Mouse (Mus musculus): ENCODE measurements around the gene Cfap97d1.
"Not testable (repeated sequence)": the region's sequence is repeated elsewhere in the genome, so short reads cannot be mapped to it uniquely, and the experiment has no call there.

Cfap97d1 gene

DNA sequence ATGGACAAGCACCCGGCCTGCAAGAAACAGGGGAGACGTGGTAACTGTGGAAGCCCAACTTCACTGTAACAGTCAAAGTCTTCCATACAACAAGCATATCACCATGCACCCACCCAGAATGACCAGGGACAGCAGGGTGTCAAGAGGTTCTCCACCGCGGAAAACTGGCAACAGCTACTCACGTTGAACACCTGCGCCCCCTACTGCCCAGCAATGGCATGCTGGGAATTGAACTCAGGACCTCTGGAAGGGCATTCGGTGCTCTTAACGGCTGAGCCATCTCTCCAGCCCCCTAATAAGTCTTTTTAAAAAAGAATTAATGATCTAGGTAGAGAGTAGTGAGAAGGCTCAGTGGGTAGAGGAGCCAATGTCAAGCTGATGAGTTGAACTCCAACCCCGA is 9.2 kb upstream of the Cfap97d1 start:
- DNase-seq: peak; percentile 12

DNA sequence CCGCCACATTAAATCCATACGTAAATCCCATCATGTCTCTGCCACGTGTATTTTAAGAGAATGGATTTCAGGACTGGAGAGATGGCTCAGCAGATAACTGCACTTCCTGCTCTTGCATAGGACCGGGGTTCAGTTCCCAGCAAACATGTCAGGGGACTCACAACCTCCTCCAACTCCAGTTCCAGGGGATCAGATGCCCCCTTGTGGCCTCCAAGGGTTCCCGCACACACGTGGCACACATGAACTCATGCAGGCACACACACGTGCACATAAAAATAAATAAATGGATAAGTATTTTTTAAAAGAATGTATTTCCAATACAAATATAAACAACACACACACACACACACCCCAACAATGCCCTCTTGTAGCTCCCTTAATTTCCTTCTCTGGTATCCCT is 7.1 kb upstream of the Cfap97d1 start:
- DNase-seq: no peak

DNA sequence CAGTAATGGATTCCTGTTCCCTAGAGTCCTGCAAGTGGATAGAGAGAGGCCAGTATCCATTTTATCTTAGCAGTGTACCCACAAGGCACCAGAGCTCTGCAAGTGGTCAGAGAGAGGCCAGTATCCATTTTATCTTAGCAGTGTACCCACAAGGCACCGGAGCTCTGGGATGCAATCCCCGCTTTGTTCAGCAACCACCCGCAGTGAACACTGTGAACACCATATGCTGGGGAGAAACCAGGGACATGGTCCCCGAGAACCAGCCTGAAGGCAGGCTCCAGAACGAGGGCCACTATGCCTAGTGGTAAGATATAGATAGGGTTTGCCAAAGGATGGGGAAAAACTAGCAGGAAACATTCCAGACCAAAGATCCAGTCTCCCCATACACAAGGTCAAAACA is 4.9 kb upstream of the Cfap97d1 start:
- DNase-seq: no peak

DNA sequence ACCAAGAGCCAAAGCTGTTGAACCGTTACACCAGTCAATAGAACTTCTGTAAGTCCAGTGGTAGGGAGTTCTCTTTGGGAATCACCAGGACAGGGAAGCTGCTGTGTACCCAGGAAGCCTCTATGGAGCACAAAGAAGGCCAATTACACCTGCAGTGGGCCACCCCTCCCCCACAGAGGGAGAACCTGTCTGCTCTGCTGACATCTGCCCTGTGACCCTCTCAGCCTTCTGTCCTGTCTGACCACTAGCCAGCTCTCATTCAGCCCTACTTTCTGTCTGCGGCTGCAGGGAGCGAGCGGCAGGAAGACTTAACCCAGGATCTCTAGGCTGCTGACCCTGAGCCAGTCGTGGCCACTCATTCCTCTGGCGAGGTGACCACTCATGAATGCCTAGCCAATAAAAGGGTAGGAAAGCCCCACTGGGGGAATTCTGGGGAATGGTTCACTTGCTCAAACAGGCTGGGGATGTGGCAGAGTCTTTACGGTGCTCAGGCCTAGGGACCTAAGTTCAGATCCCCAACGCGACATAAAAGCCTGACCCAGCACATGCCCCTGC is 3.4 kb upstream of the Cfap97d1 start:
- DNase-seq: no peak

DNA sequence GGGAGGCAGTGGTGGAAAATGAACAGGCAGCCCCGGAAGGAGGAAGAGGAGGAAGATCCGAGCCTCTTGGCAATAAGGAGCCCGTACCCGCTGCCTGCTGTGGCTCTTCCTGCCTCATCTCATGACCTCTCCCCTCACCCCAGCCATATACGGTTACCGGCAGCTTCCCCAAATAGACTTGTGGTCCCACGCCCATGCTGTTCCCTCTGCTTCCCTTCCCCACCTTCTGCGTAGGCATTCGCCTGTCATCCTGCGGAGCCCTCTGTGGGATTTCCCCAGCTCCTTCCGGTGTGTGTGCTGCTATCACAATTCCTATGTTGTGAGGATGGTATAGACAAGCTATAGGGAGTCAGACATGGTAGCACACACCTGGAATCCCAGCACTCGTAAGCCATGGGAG is 2.2 kb upstream of the Cfap97d1 start:
- no peak for DNase-seq

DNA sequence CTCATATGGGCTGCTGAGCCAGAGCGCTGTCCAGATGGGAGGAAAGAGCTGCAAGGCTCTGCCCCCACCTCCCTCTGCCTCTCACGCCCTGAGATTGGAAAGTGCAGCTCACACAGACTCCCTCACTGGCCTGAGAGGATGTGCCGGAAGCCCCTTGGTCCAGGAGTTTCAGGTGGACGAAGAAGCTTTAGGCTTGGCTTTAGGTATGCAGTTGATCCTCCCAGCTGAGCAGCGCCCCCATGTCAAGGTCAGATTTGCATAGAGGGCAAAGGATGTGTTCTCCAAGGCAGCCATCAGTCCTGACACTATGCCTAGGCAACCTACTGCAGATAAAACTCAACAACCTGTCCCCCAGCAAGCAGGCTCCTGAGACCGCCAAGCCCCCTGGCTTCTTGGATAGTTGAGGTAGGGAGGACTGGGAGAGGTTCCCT is 1.1 kb upstream of the Cfap97d1 start:
- DNase-seq: no peak

DNA sequence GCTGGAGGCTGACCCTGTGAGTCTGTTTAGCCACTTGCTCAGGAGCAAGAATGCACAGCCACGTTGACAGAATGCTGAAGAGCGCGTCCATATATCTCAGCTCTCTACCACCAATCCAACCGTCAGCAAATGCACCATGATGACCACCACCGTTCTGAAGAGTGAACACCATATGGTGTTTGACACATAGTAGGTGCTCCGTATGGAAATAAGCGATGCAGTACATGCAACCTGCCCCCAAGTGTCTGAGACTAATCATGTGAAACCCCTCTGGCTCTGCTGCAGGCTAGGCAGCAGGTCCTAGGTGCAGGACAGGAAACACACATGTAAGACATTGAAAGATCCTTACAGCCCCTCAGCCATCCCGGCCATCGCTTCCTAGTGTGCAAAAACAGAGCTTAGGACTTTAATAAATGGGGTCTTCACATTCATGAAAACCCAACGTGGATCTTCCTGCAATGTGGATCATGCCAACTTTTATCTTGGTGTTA is 603 bp upstream of the Cfap97d1 start:
- DNase-seq: no peak

DNA sequence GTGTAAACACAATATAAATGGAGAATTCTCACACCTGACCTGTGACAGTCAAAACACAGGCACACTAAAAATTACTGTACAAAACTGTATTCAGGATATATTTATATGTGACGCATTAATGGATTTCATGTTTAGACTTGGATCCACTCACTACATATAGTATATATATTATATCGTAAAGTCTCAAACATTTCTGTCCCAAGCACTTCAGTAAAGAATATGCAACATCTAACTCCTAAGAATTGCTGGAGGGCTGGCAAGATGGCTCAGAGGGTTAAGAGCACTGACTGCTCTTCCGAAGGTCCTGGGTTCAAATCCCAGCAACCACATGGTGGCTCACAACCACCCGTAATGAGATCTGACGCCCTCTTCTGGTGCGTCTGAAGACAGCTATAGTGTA is 1.4 kb downstream of the Cfap97d1 start:
- DNase-seq: not testable (repeated sequence)

DNA sequence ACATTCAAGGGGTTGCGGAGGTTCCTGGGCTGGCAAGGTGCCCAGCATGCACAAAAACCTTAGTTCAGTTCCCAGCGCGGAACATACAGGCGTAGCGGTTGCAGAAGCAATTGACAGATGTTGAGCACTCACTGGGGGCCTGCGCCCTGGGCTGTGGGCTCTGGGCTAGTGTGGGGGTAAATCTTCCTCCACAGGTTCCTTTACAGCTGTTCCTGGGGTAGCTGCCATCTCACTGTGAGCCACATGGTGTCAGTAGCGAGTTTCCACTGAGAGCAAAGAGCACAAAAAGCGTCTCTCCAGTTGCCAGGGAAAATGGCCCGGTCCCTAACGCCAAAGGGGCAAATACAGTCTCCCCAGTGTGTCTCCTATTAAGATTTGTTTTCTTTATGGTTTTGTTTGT is 1.9 kb downstream of the Cfap97d1 start:
- DNase-seq: peak; percentile 61

DNA sequence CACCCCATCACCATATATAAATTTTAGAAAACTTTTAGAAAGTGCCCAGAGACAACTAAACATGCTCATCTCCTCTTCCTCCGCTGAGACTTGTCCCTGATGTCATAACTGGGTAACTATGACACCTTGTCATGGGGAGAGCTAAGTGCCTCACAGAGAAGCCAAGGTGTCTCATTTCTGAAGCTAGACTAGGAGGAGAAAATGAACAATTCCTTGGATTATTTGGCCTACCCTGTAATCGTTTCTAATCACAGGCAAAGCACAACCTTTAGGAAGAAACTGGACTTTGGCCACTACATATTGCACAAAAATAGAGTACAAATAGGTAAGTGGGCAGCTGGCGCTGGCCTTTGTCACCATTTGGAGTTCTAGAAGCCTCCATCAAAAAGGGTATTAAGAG is 2.8 kb downstream of the Cfap97d1 start, which contains the start of gene Dusp3:
Gene Dusp3, minus strand, starts transcription at position 101 of the 400 bp plus-strand sequence.
- DNase-seq: no peak

DNA sequence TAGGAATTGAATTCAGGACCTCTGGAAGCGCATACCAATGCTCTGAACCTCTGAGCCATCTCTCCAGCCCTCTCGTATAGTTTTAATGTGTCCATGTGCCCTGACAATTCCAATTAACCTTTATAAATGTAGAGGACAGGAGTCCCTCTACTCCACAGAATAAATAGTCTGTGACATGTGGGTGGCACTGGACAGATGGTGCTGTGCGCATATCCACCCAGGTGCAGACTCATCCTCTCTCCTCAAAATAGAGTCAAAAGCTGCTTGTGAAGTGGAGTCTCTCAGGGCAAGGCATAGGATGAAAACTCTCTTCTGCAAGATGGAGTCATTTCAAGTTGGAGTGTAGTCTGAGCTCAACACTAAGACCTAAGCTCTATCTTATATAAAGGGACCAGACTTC is 6.2 kb downstream of the Cfap97d1 start:
- no peak for DNase-seq

DNA sequence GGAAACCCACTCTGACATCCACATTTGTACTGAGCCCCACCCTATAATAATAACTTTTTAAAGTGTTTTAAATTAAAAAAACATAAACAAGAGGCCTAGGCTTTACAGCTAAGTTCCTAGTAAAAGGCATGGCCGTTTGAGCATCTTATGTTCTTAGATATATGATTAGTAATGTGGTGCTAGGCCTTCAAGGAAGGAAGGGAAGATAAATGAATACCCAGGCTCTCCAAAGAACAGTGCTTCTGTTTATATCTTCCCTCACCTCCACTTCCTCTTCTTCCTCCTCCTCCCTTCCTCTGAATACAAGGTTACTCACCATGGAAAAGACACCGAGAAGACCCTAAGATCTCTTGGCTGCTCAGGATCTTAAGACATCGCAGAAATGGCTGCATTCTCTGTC is 7.7 kb downstream of the Cfap97d1 start:
- DNase-seq: no peak

DNA sequence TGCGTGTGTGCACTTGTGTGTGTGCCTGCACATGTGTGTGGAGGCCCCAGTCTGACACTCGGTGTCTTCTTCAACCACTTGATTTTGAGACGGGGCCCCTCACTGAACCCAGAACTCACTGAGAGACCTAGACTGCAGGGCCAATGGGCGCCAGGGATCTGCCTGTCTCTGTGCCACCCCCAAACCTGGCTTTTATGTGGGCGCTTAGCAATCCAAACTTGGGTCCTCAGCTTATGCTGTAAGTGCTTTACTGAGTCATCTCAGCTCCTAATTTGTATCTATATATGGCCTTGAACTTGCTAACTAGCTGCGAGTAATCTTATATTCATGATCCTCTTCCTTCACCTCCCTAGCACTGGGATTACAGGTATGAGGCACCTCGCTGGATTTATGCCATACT is 8.3 kb downstream of the Cfap97d1 start:
- no peak for DNase-seq

DNA sequence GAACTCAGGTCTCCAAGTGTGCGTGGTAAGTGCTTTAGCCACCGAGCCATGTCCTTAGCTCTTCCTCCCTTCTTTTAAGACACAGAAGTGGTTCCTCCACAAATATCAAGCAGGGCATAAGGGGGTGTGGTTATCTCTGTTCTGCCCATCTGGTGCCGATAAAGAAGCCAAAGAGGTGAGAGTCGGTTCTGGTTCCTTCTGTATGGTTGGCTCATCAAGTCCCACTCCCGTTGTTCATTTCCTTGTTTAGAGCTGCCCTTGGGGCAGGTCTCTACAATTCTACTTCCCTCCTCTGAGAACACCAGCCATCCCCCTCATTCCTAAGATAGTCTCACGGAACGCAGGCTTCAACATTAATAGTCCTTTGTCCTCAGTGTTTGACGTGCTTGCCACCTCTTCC is 10.0 kb downstream of the Cfap97d1 start:
- DNase-seq: no peak

DNA sequence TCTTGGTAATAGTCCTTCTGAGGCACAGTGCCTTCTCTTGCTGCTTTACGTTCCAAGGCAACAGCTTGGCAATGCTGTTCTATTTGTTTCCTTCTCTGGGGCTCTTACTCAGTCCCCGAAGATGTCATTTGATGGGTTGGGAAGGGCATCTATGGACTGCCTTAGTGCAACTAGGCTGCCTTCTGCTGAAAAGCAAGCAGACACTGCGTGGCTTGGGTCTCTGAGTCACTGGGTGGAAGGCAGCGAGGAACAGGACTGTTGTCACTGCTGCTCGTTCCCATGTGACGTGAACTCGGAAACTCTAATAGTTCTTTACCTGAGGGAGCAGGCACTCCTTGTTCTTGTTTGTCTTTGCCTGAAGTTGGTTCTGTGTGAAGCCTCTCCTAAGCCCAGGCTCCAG is 11.9 kb downstream of the Cfap97d1 start:
- no peak for DNase-seq

DNA sequence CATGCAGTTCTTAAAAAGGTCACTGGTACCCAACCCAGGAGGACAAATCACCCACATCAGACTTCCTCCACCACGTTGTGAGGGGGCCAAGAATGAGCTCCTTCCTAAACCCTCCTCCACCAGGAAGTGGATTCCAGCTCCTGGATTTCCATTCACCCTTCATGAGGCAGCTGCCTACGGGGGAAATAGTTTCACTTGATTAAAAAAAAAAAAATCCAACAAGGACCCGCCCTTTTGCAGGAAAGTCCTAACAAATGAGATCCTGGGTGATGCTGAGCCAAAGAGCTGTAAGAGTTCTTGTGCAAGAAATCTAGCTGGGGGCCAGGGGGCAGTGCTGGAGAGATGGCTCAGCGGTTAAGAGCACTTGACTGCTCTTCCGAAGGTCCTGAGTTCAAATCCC is 14.2 kb downstream of the Cfap97d1 start:
- no peak for DNase-seq

DNA sequence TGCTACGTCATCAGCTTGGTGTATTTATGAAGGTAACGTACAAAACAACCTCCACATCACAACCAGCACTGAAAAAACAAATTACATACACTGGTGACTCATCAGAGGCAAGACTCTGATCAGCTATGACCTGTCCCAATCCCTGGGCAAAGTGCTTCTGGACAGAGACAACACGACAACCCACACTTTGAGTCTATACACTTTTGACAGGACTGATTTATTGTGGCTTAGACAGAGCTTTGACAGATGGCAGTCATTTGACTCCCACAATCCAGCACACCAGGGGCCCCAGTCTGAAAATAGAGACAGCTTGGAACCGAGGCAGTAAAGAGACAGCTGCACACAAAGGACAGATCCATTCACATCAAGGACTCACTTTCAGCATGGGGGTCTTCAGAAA is 15.4 kb downstream of the Cfap97d1 start:
- DNase-seq: no peak

DNA sequence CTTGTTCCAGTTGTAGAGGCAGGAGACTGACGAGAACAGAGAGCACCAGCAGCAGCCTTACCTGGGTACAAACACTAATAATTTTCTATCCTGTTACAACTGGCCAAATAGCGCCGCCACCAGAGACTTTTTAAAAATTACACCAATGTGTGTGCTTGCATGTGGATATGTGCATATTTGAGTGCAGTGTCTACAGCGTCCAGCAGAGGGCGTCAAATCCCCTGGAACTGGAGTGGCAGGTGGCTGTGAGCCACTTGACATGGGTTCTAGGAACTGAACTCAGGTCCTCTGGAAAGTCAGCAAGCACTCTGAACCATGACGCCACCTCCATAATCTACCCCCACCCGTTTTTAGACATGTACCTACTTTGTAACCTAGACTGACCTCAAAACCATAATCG is 20.2 kb downstream of the Cfap97d1 start:
- no peak for DNase-seq

DNA sequence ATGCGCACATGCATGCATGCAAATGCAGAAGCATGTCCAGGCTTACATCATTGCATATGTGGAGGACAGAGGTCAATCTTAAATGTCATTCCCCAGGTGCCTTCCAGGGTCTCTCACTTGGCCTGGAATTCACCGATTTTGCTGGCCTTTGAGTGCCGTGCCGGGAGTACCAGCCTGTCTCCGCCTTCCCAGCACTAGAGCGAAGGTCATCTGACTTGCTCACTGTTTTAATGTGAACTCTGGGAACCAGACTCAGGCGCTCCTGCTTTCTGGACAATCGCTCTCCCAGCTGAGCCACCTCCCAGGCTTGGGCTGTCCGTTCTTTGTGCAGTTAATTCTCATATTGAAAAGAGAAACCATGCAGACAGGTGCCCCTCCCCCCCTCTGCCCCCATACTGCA is 22.2 kb downstream of the Cfap97d1 start:
- DNase-seq: no peak

DNA sequence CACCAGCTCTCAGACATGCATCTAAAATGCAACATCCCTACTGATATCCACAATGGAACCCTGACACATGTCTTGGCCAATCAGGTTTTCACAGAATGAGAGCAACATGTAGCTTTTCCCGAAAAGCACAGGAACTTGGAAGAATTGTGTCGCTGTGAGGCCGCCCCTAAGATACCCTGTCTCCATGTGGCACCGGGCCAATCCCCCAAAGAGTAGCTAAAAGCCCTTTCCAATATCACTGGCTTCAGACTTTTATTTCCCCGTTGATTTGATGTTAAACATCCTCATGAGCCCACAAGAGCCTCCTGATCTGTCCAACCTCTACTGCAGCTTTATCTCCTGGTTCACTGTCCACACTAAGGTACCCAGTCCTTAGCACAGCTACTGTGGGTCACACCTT is 22.6 kb downstream of the Cfap97d1 start:
- no peak for DNase-seq

DNA sequence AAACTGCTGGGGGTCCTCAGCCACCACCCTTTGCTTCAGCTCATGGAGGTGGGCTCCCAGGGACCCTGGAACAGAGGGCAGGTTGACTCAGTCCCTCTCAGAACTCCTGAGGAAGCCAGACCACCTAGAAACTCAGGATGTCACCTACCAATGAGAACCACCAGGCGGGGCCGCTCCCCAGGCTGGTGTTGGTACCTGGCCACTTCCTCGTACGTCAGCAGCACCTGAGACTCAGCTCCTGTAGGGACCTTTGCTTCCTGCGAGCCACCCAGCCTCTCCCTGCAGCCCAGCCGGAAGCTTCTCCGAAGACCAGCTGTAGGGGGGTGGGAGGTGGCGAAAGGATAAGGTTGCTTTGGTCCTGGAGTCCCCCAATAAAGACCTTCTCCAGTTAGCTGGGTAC is 24.3 kb downstream of the Cfap97d1 start:
- DNase-seq: no peak

DNA sequence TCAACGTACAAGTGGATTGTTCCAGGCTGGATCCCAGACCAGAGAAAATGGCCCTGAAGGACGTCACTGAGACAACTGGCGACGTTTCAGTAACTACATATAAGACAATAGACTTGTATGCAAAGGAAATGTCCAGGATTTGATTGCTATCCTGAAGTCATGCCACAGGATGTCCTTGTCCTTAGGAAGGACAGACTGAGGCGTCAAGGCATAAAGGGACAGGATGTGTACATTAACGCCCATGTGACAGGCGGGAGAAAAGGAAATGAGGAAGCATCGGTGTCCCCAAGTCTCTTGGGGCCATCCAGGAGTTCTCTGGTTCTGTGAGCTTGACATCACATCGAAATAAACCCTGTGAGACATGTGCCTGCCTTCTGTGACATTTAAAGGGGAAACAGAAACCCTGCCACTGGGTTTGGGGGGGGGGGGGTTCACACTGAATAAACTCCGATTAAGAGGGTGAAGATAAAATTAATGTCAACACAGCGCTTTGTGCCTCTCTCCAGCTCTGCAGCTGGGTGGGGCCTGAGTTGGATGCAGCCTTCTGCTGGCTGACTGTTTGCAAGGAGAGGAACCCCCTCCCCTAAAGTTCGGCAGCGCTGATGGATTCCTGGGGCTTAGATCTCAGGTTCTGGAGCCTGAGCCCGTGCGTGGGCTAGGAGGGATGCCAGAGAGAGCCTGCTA is 25.0 kb downstream of the Cfap97d1 start:
- DNase-seq: no peak

DNA sequence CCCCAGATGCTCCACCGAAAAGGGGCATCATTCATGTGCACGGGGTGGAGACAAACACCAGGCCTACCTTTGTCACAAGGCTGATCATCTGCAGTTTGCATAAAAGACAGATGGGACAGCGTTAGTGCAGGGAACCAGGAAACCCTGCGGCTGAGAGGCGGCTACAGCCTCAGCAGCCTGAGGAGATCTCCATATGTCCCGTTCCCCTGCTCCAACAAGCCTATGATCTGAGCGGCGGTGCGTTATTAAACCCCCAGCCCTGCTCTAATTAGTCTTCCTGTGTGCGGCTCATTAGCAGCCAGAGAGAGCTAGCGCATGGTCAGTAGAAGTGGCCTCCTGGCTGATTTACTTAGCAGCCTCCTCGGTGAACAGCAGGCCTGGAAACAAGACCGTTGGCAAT is 26.1 kb downstream of the Cfap97d1 start:
- DNase-seq: no peak

DNA sequence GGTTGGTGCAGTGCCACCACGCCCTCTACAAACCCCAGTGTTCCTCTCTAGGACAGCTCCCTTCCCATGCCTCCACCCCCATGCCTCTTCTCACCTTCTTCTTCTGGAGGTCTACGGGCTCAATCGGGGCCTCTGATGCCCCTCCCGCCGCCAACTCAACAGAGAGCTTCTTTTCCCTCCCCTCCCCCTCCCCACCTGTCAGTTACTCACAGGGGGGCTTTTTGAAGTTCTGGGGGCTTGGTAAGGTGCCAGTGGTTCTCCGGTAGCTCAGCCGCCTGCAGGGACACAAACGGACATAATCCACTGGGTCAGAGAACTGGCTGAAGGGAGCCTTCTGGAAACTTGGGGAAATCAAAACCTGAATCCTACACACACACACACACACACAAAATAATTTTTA is 27.4 kb downstream of the Cfap97d1 start:
- no peak for DNase-seq

DNA sequence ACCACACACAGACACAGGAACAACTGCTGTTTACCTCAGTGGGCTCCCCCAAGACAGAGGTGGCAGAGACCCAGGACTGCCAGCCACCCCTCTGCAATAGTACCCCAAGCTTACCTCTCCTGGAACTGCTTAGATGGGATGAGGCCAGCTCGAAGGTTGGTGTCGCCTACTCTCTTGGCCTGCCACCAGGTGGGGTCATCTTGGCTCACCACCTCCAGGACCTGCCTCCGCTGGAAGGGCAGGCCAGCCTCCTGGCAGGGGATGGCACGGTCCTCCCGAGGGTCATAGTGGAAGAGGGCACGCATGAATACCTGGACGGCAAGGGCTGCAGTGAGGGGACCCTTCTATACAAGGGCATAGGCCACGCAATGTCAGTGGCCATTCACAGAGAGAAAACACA is 29.1 kb downstream of the Cfap97d1 start:
- no peak for DNase-seq

Data from thymus, postnatal 14 days (tissue).